Mouse (Mus musculus): ENCODE measurements around the gene Mmadhc. TPM values are rescaled to one million over a fixed set of nuclear protein-coding genes. Genes with fewer than 3 reads are reported as not detected.

Mmadhc gene
- total and polyA plus RNA-seq, 3 experiments: 91.2 to 112 TPM; not detected in 1

- Histone ChIP-seq H3K9ac (ENCODE audit: control insufficient read depth, low read depth, low read length, poor library complexity, severe bottlenecking) (no peak overlapping the region), H3K36me3 (ENCODE audit: control insufficient read depth in 1 of 2, insufficient read depth in 2 of 2, low read length in 2 of 2) (no peaks in the 10 kb centered on the region), H3K4me3 (ENCODE audit: control insufficient read depth in 1 of 2, insufficient read depth in 1 of 2, low read depth in 2 of 2, low read length in 2 of 2) (no peak overlapping the region), H3K9me3 (replicated peaks; ENCODE audit: insufficient read depth, low read length) (no peaks in the 10 kb centered on the region), H3K27me3 (ENCODE audit: control insufficient read depth in 1 of 2, insufficient read depth in 2 of 2, low read length in 2 of 2) (no peaks in the 10 kb centered on the region), H3K4me1 (ENCODE audit: control insufficient read depth in 1 of 2, insufficient read depth in 2 of 2, low read length in 2 of 2) (no peaks in the 10 kb centered on the region), H3K27ac (ENCODE audit: control insufficient read depth, low read depth, low read length) (no peak overlapping the region), H3K79me2 (ENCODE audit: control insufficient read depth, insufficient read depth, low read length, poor library complexity) (no peaks in the 10 kb centered on the region)
- TF ChIP-seq MYB (IDR thresholded peaks at IDR 0.05; ENCODE audit: low read depth, low read length) (no peak), RCOR1 (IDR thresholded peaks at IDR 0.05; ENCODE audit: low read depth, low read length) (no peak), UBTF (IDR thresholded peaks at IDR 0.05; ENCODE audit: borderline replicate concordance, insufficient read depth, low read depth, low read length) (no peak), NRF1 (IDR thresholded peaks at IDR 0.05; ENCODE audit: insufficient read depth, low read depth, low read length, poor library complexity, severe bottlenecking) (no peak), CHD1 (IDR thresholded peaks at IDR 0.05; ENCODE audit: low read depth, low read length) (no peak), MAFK (IDR thresholded peaks at IDR 0.05; ENCODE audit: borderline replicate concordance, low read depth, low read length) (no peak), RAD21 (IDR thresholded peaks at IDR 0.05; ENCODE audit: low read depth, low read length) (no peak), POLR2A (IDR thresholded peaks at IDR 0.05; ENCODE audit: control insufficient read depth in 1 of 2, insufficient read depth in 1 of 2, low read depth in 1 of 2, low read length in 2 of 2, poor library complexity in 1 of 2) (no peak)
- DNase-seq (ENCODE audit: low read depth, low spot score): no peak
These were observed 32.5 kb downstream of the Mmadhc start for GRCm38 (mm10) chr2:50264059-50264458.

GRCm38 (mm10) chr2:50254955-50255354 lies 41.6 kb downstream of the Mmadhc start:
- Histone ChIP-seq H3K36me3 (ENCODE audit: control insufficient read depth in 1 of 2, insufficient read depth in 2 of 2, low read length in 2 of 2) (no peaks in the 10 kb centered on the region), H3K4me3 (ENCODE audit: control insufficient read depth in 1 of 2, insufficient read depth in 1 of 2, low read depth in 2 of 2, low read length in 2 of 2) (no peak overlapping the region), H3K27me3 (ENCODE audit: control insufficient read depth in 1 of 2, insufficient read depth in 2 of 2, low read length in 2 of 2) (no peaks in the 10 kb centered on the region; a peak in 1 of 4 replicates), H3K9me3 (replicated peaks; ENCODE audit: insufficient read depth, low read length) (no peaks in the 10 kb centered on the region), H3K27ac (ENCODE audit: control insufficient read depth, low read depth, low read length) (no peak overlapping the region), H3K9ac (ENCODE audit: control insufficient read depth, low read depth, low read length, poor library complexity, severe bottlenecking) (no peak overlapping the region), H3K4me1 (ENCODE audit: control insufficient read depth in 1 of 2, insufficient read depth in 2 of 2, low read length in 2 of 2) (no peaks in the 10 kb centered on the region), H3K79me2 (ENCODE audit: control insufficient read depth, insufficient read depth, low read length, poor library complexity) (no peaks in the 10 kb centered on the region)
- TF ChIP-seq ZC3H11A (IDR thresholded peaks at IDR 0.05; ENCODE audit: low read depth, low read length) (no peak), CHD1 (IDR thresholded peaks at IDR 0.05; ENCODE audit: low read depth, low read length) (no peak), ETS1 (IDR thresholded peaks at IDR 0.05; ENCODE audit: low read depth, low read length) (no peak), GATA1 (IDR thresholded peaks at IDR 0.05; ENCODE audit: low read depth, low read length) (no peak), POLR2A (IDR thresholded peaks at IDR 0.05; ENCODE audit: control insufficient read depth in 1 of 2, insufficient read depth in 1 of 2, low read depth in 1 of 2, low read length in 2 of 2, poor library complexity in 1 of 2) (no peak), EP300 (IDR thresholded peaks at IDR 0.05; ENCODE audit: low read depth in 1 of 2, low read length in 2 of 2) (no peak), POLR2AphosphoS5 (IDR thresholded peaks at IDR 0.05; ENCODE audit: borderline replicate concordance, low read depth, low read length) (no peak)
- DNase-seq (ENCODE audit: low read depth, low spot score): no peak

- Histone ChIP-seq H3K27ac (ENCODE audit: control insufficient read depth, low read depth, low read length) (no peak overlapping the region), H3K79me2 (ENCODE audit: control insufficient read depth, insufficient read depth, low read length, poor library complexity) (no peaks in the 10 kb centered on the region), H3K4me3 (ENCODE audit: control insufficient read depth in 1 of 2, insufficient read depth in 1 of 2, low read depth in 2 of 2, low read length in 2 of 2) (no peak overlapping the region), H3K9me3 (replicated peaks; ENCODE audit: insufficient read depth, low read length) (no peaks in the 10 kb centered on the region), H3K27me3 (ENCODE audit: control insufficient read depth in 1 of 2, insufficient read depth in 2 of 2, low read length in 2 of 2) (no peaks in the 10 kb centered on the region), H3K4me1 (ENCODE audit: control insufficient read depth in 1 of 2, insufficient read depth in 2 of 2, low read length in 2 of 2) (no peaks in the 10 kb centered on the region), H3K9ac (ENCODE audit: control insufficient read depth, low read depth, low read length, poor library complexity, severe bottlenecking) (no peak overlapping the region), H3K36me3 (ENCODE audit: control insufficient read depth in 1 of 2, insufficient read depth in 2 of 2, low read length in 2 of 2) (no peaks in the 10 kb centered on the region)
- TF ChIP-seq MYC (IDR thresholded peaks at IDR 0.05; ENCODE audit: low read depth, low read length) (no peak), NRF1 (IDR thresholded peaks at IDR 0.05; ENCODE audit: insufficient read depth, low read depth, low read length, poor library complexity, severe bottlenecking) (no peak), ETS1 (IDR thresholded peaks at IDR 0.05; ENCODE audit: low read depth, low read length) (no peak), ELF1 (IDR thresholded peaks at IDR 0.05; ENCODE audit: low read depth, low read length) (no peak), E2F4 (IDR thresholded peaks at IDR 0.05; ENCODE audit: borderline replicate concordance, low read depth, low read length) (no peak), NELFE (IDR thresholded peaks at IDR 0.05; ENCODE audit: low read depth, low read length) (no peak), MAX (IDR thresholded peaks at IDR 0.05; ENCODE audit: low read length) (no peak), MAZ (IDR thresholded peaks at IDR 0.05; ENCODE audit: low read depth, low read length) (no peak), RAD21 (IDR thresholded peaks at IDR 0.05; ENCODE audit: low read depth, low read length) (no peak), USF1 (IDR thresholded peaks at IDR 0.05; ENCODE audit: low read depth, low read length) (no peak), ZC3H11A (IDR thresholded peaks at IDR 0.05; ENCODE audit: low read depth, low read length) (no peak), POLR2AphosphoS5 (IDR thresholded peaks at IDR 0.05; ENCODE audit: borderline replicate concordance, low read depth, low read length) (no peak)
- DNase-seq (ENCODE audit: low read depth, low spot score): no peak
These were observed 48.0 kb downstream of the Mmadhc start for GRCm38 (mm10) chr2:50248551-50248950.

Measured in MEL (cell line).